Mouse (Mus musculus) bone marrow macrophage, adult 2 months (primary cell): ENCODE results near the gene Ston2.

Experiments used
- CTCF ChIP-seq: IDR thresholded peaks from 2 replicates; pipeline ENCODE4 v1.5.1; 2012; ENCODE audit warnings: low read depth, mild to moderate bottlenecking, low read length, moderate library complexity
- POLR2A ChIP-seq: IDR thresholded peaks from 2 replicates; pipeline ENCODE4 v1.6.1; 2012; ENCODE audit warnings: mild to moderate bottlenecking, low read depth, low read length, borderline replicate concordance

- TF ChIP-seq CTCF (no peak), POLR2A (no peak)
Observed at GRCm38 (mm10) chr12:91776342-91776741, 11.8 kb downstream of the Ston2 start.
